Mouse (Mus musculus) left cerebral cortex, postnatal 36 days (tissue): ENCODE measurements around the gene Sh3gl1. TPM values are rescaled to one million over a fixed set of nuclear protein-coding genes. Genes with fewer than 3 reads are reported as not detected.

Source experiments
- DNase-seq, 2 experiments: peaks; one replicate each; pipeline ENCODE4 v3.0.0; 2021 to 2022; ENCODE audit warnings: low spot score in 2 of 2, mixed read lengths in 1 of 2
- intact Hi-C: fragments of 180-260 bp; cut with DNase I; formaldehyde crosslinking; loops from one replicate; pipeline ENCODE4 v1.15.1; 2025
- total RNA-seq, 2 experiments: library from RNA; stranded (reverse); gene quantifications; 2 replicates each; pipeline ENCODE4 v1.2.3; 2021

Gene Sh3gl1
- total RNA-seq, 2 experiments from 2014 or later, result 39.3 to 45.1 TPM

DNA sequence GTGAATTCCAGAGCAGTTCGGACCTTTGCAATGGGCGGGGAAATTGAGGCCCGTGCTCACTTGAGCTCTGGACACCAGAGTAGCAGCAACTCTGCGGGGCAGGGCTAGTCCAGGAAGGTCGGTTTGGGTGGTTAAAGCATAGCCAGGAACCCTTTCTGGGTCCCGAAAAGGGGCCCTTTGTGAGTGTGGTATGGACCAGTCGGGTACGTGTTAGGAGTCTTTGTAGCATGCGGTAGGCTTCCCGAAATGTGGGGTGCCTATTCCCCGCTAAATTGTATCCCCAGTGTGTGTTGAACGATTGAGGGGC lies 4.4 kb upstream of the Sh3gl1 start:
- intact Hi-C loops, result loop anchor here (2.0 kb wide), 1 partner anchor 34 kb away; the partner anchor contains the start of gene Ubxn6
- DNase-seq, result no peak

DNA sequence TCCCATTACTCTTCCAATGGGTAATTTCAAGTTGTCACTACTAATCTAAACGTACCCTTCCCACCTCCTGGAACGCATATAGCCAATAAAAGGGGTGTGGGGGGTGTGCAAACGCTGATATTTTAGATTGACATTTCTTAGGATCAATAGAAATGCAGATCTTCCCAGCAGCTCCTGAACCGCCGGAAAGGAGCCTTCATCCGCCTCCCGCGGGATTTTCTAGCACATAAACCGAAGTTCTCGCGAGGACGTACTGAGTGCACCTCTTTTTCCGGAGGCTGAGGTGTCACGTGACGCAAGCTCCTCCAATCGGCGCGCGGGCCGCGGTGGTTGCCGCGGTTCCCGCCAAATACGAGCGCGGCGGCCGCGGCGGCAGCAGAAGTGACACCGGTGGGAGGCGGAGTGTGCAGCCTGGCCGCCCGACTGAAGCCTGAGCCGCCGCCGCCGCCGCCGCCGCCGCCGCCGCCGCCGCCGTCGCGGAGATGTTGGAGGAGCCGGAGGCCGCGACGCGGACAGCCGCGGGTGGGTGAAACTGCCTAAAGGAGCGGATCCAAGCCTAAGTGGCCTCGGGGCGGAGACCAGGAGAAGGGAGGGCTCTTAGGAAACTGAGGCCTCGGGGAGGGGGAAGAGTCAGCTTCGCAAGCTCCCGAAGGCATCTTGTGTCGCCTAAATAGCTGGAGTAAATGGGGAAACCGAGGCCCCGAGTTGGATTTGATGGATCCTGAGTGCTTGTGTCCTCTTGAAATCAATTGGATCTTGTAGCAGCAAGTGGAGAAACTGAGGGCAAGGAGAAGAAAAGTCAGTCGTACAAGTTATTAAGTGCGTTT lies 3.8 kb upstream of the Sh3gl1 start, which contains the start of gene Chaf1a:
Gene Chaf1a (plus strand): TSS at position 410 of the 827 bp plus-strand sequence.
- intact Hi-C loops, result loop anchor here (2.0 kb wide), 1 partner anchor 35 kb away; the partner anchor contains the start of gene Ubxn6
- peak; percentile 94 to 95 for DNase-seq

DNA sequence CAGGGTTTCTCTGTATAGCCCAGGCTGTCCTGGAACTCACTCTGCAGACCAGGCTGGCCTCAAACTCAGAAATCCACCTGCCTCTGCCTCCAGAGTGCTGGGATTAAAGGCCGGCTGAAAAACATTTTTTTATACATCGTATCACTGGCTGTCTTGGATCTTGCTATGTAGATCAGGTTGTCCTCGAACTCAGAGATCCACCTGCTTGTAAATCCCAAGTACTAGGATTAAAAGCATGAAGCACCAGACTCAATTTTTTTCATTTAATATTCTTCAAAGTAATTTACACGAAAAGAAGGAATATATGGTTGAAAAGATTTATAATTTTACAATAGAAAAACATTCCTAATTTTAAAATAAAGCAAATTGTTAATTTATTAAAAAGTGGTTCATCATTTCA lies 2.9 kb upstream of the Sh3gl1 start:
- intact Hi-C loops, result no loop called here
- no peak for DNase-seq

DNA sequence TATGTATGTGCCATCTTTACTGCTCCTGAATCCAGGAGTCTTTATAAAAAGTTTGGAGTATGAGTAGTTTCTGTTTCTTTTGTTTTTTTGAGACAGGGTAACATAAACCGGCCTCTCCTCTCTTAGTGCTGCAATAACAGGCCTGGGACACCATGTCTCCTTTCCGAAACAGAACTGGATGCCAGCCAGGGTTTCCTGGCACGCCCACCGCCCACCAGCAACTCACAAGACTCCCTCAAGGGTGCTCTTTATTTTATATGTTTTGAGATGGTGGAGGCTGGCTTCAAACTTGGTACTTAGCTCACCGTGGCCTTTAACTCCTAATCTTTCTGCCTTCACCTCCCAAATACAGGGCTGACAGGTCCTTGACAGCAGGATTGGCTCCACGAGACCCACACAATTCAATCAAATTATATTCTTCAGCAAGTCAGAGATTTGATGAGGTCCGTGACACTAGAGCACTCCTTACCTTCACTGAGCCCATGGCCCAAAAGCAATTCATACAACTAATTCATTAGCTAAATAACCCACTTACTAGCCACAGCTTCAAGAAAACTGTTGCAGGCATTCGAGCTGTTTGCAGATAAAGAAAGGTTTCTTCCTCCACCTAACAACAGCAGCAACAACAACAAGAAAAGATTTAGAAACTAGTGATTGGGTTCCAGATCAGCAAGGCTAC lies 2.3 kb upstream of the Sh3gl1 start:
- DNase-seq, result no peak
- intact Hi-C loops, result no loop called here

DNA sequence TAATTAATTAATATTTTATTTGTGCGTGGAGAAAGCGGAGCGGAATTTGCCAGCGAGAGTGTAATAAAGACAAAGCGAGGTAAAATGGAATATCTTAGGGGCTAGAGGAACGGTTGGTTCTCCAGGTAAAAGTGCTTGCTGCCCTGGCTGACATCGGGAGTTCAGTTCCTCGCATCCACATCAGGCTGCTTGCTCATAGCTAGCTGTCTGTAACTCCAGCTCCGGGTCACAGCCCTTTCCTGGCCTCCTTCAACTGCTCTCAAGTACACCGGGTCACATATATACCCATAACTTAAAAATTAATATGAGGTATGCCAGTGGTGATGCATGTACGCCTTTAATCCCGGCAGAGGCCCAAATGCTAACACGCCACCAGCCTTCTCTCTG lies 459 bp upstream of the Sh3gl1 start:
- intact Hi-C loops, result no loop called here
- DNase-seq, result no peak

DNA sequence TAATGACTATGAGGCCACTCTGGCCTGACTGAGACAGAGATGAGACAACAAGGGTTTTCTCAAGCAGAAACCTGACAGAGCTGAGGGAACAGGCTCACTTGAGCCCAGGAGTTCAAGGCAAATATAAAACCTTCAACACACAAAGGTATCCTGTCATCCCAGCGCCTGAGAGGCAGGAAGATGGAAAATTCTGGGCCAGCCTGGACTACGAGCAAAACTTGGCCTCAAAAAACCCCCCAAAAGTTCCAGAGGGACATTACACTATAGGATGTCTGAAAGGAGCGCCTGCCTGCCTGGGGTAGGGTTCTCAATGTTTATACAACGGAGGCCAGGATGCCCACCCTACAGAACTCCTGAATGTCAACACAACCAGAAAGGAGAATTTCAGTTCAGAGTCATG lies 1.2 kb downstream of the Sh3gl1 start:
- no peak for DNase-seq
- intact Hi-C loops, result no loop called here

DNA sequence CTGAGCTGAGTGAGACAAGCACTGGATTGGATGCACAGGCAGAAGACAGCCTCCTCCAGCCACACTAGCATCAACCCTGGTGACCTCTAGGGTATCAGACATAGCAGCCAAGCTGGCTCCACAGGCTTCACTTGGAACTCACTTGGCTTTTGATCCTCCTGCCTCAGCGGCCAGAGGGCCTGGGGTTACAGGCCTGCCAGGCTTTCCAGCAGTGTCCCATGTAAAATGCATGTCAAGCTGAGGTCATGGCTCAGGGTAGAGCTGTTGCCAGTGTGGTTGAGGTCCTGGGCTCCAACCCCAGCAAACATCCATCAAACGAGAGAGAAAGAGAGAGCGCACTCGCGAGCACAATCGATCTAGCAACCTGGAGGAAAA lies 1.7 kb downstream of the Sh3gl1 start:
- intact Hi-C loops, result no loop called here

DNA sequence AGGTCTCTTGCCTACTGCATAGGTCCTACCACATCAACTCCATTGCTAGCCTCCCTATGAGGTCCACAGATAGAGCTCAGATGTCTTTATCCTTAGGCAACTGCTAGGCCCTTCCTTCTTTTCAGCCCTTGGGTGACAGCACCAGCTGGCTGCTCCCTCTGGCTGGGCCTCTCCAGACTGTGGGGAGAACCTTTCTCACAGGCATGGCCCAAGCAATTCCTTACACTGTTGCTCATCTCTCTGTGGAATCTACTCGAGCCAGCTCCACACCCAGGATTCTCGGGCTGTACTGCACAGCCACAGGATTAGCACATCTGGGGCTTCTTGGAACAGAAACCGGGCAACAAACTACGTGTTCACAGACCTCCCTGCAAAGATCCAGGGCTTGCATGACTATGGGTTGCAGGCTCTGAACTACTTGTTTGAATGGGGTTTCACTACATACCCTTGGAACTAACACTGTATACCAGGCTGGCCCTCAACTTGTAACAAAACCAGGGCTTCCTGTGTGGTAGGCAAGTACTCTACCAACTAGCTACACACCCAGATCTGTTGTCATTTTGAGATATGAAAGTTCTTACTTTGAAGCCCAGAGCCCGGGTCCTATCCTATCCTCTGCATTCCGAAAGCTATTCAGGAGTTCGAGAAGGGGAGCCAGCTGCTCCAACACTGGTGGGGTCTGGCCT lies 2.3 kb downstream of the Sh3gl1 start:
- no peak for DNase-seq
- intact Hi-C loops, result no loop called here

More for the DNA sequence above, 1.7 kb downstream of the Sh3gl1 start:
- no peak for DNase-seq

DNA sequence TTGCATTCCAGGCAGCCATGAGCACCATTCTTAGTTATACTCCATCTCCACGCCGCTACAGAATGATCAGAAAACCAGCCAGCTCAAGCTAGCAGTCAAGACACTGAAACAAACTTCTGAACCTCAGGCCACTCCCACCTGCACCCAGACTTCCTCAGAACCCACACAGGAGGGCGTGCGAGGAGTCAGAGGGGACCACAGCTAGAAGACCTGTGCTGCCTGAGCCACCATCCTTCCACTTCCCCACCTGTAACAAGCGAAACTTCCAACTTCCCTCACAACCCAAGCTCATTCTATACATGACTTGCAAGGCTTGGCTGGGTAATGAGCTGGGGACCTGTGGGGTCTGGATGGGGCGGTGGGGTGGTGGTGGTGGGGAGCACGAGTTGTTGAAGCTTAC lies 3.6 kb downstream of the Sh3gl1 start:
- no peak for DNase-seq
- intact Hi-C loops, result no loop called here

DNA sequence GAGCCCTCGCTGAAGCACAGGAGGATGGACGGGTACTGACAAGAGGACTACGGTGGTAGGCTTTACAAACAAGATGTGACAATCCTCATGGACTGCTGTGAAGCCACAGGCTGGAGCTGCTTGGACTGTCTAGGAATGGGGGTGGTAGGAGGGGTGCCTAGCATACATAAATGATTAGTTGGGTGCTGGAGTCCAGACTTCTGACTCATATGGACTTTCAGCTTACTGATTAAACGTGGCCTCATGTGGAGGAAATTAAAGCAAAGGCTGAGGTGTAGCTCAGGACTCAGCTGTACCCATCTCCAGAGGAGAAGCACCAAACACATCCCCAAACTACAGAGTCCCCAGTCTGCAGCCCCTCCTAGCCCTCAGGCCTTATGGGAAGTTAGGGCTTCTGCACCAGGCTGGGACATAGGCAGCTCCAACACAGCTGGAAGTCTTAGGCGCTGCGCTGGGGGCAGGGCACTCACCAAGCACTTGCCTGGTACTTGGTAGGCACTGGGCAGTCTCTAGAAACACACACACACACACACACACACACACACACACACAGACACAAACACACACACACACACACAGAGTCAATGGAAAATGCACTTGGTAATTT lies 4.2 kb downstream of the Sh3gl1 start:
- intact Hi-C loops, result no loop called here
- DNase-seq, result no peak

DNA sequence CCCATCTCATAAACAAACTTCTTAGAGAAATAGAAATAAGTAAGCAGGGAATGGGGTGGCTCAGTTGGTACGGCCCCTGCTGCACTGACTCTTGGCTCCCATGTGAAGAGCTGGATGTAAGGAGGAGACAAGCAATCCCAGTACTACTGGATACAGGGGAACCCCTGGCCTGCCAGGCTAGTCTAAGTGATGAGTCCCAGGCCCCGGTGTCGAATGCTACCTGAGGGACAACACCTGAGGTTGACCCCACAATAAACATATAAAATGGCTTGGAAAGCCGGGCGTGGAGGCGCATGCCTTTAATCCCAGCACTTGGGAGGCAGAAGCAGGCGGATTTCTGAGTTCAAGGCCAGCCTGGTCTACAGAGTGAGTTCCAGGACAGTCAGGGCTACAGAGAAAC lies 5.0 kb downstream of the Sh3gl1 start:
- intact Hi-C loops, result no loop called here
- DNase-seq, result no peak

DNA sequence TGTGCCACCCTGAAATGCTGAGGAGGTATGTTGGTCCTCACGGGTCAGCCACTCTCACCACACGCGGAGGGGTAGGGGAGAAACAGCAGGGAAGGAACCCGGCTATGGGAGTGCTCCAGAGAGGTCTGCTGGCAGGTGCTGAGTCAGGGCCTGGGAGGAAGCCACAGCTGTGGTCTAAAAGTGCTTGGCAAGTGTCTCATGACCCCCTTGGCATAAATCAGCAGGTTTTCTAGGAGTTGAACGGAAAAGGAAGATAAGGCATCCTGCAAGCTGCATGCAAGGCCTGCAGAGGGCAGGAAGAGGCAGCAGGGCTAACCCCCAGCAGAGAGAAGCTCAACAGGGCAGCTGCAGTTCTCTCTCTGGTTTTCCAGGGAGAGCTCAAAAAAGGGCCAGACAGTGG lies 5.5 kb downstream of the Sh3gl1 start:
- intact Hi-C loops, result no loop called here
- DNase-seq, result no peak

DNA sequence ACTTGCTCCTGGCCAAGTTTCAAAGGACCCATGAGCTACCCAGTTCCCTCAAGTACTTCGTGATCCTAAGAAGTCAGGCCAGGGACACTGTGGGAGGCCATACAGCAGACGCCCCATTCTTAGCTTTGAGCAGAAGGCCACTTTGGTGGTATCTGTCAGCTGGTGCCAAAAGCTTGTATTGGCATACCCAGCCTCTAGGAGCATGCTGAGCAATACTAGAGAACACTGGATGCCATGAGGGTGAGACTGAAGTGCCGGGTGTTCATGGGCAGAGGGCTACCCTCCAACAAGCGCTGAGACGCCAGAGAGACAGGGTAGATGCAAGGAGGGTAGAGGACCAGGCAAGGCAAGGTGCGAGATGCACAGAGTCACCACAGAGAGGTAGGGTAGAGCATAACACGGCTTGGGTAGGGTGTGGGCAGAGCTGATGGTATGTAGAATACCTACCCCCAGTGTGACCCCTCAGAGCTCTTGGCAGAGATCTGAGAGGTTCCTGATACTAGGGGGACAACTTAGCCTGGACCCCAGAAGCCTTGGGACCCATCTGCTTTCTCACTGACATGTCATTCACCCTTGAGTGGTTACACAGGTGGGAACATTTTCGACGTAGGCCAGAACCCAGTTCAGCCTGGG lies 6.1 kb downstream of the Sh3gl1 start:
- no peak for DNase-seq
- intact Hi-C loops, result no loop called here

DNA sequence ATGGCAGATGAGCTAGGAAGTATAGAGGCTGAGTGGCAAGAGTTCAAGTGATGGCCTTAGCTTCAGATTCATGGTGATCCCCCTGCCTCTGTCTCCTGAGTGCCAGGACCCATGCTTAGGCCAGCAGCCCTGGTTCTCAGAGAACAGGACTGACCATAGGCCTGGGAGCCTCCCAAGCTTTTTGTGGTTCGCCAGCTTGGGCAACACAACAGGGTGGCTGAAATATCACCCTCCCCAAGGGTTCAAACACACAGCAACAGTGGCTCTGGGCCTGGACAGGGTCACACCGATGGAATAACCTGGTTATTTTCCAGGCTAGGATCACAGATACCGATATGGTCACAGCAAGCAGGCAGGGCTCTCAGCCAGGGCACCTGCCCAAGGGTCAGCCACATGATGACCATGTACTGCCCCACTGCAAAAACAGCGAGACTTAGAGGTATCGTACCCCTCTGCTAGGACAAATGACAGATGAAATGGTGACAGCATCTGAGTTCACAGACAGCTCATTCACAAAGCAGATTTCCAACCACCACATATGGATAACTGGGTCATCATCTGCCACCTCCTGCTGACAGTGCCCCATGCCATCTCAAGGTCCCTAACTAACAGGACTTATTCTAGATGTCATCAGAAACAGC lies 8.5 kb downstream of the Sh3gl1 start:
- intact Hi-C loops, result no loop called here
- DNase-seq, result no peak

DNA sequence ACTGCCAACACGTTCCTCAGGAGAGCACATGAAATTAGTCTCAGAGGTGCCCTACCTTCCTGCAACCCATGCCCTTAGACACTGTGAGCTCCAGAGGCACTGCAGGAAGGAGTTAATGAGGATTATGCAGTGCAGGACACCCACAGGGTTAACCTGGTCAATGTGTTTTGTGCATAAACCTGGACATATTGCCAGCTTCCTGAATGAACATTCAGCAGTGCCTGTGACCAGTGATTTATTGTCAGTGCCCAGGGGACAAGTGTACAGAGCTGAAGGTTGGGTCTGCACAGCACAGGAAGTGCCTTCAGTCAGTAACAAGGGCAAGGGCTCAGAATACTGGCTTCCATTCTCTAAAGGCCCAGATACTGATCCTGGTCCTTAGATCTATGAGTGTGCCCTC lies 9.6 kb downstream of the Sh3gl1 start:
- intact Hi-C loops, result no loop called here
- no peak for DNase-seq

DNA sequence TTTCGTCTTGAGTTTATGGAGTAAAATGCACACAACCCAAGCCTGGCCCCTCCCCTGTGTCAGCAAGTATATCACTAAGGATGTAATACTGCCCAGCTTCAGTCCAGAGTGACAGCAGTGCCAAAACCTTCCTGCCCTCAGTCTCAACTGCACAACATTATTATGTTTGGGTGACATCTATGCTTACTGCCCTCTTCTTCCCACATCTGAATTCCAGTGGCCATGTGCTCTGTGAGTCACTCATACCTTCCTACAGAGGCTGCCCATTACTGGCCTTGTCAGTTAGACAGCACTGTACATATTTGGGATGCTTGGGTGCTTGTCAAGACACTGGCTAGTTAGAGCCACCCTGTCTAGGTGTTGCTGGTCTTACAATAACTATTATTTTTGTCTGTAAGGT lies 10.1 kb downstream of the Sh3gl1 start:
- intact Hi-C loops, result no loop called here
- no peak for DNase-seq

DNA sequence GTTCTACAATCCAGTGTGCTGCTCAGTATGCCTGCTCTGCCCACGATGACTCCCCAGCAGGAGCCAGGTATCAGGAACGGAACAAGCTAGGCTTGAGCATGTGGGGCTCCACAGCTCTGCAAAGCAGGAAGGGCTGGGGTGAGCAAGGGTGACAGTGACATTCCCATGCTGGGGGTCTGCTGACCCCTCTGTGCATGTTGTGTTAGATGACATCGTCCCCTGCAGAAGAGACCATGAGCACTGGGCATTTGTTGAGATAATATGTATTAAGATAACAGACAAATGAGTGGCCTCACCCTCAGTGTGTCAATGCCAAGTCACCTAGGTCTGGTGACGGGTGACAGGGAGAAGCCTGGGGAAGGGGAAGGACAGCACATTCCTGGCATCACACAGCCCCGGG lies 11.5 kb downstream of the Sh3gl1 start:
- intact Hi-C loops, result no loop called here
- no peak for DNase-seq

DNA sequence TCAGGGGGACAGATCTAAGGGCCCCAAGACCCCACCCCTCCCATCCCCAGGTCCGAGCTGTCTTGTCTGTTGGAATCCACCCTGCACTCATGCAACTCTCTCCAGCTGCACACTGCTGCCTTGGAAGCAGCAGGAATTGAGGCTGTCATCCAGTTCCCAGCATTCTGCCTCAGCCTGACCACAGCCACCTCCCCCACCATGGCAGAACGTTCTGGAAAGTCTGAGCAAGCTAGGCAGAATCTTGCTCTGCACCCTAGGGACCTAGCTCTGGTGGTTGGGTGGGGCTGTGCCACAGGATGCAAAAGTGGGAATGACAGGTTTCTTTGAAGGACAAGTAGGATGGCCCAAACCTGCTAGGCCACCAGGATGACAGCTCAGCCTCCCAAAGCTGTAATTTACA lies 12.0 kb downstream of the Sh3gl1 start:
- DNase-seq, result no peak
- intact Hi-C loops, result no loop called here

DNA sequence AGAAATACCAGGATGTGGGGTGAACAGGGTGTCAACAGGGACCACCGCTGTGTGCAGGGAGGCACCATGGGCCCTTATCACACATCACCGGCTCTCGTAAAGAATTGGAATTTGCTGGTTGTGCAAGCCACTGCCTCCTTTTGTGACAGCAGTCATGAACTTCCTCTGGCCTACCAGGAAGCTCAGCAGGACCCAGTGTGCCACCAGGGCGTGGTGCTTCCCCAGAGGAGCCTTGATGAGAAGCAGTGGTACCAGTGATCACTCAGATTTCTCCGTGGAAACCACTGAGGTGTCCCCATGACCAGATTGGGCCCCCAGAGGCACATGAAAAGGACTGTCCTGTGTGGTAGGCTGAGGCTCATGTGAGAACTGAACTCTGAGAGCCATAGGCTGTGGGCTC lies 13.0 kb downstream of the Sh3gl1 start:
- intact Hi-C loops, result no loop called here
- no peak for DNase-seq

DNA sequence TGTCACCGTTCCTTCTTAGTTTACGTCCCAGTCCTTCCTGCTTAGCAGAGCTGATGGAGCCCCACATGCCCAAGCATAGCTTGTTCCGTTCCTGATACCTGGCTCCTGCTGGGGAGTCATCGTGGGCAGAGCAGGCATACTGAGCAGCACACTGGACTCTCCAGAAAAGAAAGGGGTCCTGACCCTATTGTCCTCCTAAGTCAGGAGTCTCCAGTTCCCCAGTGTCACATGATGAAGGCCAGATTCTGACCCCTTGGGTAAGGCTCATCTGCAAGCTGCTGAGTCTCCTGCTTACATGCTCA lies 13.5 kb downstream of the Sh3gl1 start:
- intact Hi-C loops, result no loop called here
- no peak for DNase-seq
